Mouse (Mus musculus): ENCODE measurements around the gene A4galt.
"Not testable (repeated sequence)": the region's sequence is repeated elsewhere in the genome, so short reads cannot be mapped to it uniquely, and the experiment has no call there.

A4galt gene

GRCm38 (mm10) chr15:83251176-83252004 lies at the start of gene A4galt:
Gene A4galt, minus strand, starts transcription at chr15:83251774.
- DNase-seq, result peak; percentile 48 to 63

- peak in 1 of 2 experiments; percentile 49 for DNase-seq
Measured at GRCm38 (mm10) chr15:83299916-83300582, 48.5 kb upstream of the A4galt start.

- peak in 1 of 2 experiments; percentile 18 for DNase-seq
Measured at GRCm38 (mm10) chr15:83299450-83299849, 47.9 kb upstream of the A4galt start.

GRCm38 (mm10) chr15:83298810-83299209 lies 47.2 kb upstream of the A4galt start:
- no peak for DNase-seq

GRCm38 (mm10) chr15:83298313-83298712 lies 46.7 kb upstream of the A4galt start:
- DNase-seq, result peak in 1 of 2 experiments; percentile 17

- peak in 1 of 2 experiments; percentile 18 for DNase-seq
Measured at GRCm38 (mm10) chr15:83296771-83297311, 45.3 kb upstream of the A4galt start.

GRCm38 (mm10) chr15:83296050-83296449 lies 44.5 kb upstream of the A4galt start:
- peak in 1 of 2 experiments; percentile 16 for DNase-seq

- DNase-seq, result no peak
Measured at GRCm38 (mm10) chr15:83294954-83295353, 43.4 kb upstream of the A4galt start.

- DNase-seq, result peak; percentile 42 to 60
Measured at GRCm38 (mm10) chr15:83293706-83294645, 42.4 kb upstream of the A4galt start.

GRCm38 (mm10) chr15:83293144-83293543 lies 41.6 kb upstream of the A4galt start:
- peak; percentile 77 to 83 for DNase-seq

- peak in 1 of 2 experiments; percentile 27 for DNase-seq
Measured at GRCm38 (mm10) chr15:83292261-83293056, 40.9 kb upstream of the A4galt start.

- DNase-seq, result peak in 1 of 2 experiments; percentile 22
Measured at GRCm38 (mm10) chr15:83290899-83291298, 39.3 kb upstream of the A4galt start.

GRCm38 (mm10) chr15:83284828-83285227 lies 33.3 kb upstream of the A4galt start:
- no peak for DNase-seq

- DNase-seq, result peak in 1 of 2 experiments; percentile 5
Measured at GRCm38 (mm10) chr15:83282397-83282796, 30.8 kb upstream of the A4galt start.

- peak; percentile 61 to 81 for DNase-seq
Measured at GRCm38 (mm10) chr15:83281303-83281702, 29.7 kb upstream of the A4galt start.

GRCm38 (mm10) chr15:83278579-83278978 lies 27.0 kb upstream of the A4galt start:
- DNase-seq, result peak in 1 of 2 experiments; percentile 11

- no peak for DNase-seq
Measured at GRCm38 (mm10) chr15:83277451-83277850, 25.9 kb upstream of the A4galt start.

GRCm38 (mm10) chr15:83274237-83274636 lies 22.7 kb upstream of the A4galt start:
- DNase-seq, result not testable (repeated sequence)

- peak in 1 of 2 experiments; percentile 21 for DNase-seq
Measured at GRCm38 (mm10) chr15:83273017-83273416, 21.4 kb upstream of the A4galt start.

GRCm38 (mm10) chr15:83271221-83271620 lies 19.6 kb upstream of the A4galt start:
- not testable (repeated sequence) for DNase-seq

GRCm38 (mm10) chr15:83269985-83270384 lies 18.4 kb upstream of the A4galt start:
- DNase-seq, result not testable (repeated sequence)

Data from lung, postnatal 4 days (tissue).